Comparison of ENCODE assay signal across 25 mouse cellular contexts in the genomic region with DNA sequence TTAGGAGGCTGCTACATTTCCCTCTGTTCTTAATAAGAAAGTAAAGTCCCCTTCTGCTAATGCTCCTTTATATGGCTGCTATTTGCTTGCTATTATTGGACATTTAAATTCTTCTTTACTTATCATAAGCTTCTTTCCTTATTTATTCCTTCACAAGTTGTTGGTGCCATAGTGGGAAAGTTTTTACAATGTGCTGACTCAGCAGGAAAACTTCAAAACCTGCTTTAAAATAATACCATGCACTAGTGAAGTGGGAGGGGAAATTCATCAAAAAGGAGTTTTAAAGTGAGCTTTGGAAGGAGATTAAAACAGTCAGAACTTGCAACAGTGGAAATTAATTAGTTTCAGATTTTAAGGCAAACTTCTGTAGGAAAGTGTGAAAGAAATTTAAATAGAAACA. TPM values are rescaled to one million over a fixed set of nuclear protein-coding genes. Genes with fewer than 3 reads are reported as not detected.
DNase-seq lines count a peak whose midpoint lies in the region; ATAC-seq and TF ChIP-seq lines count a peak whose summit lies in the region.
"Had no signal": no experiment of that assay in that cellular context is flagged by ENCODE, and none has a peak within 500 bp of the region (broad histone marks: within the 10 kb centered on the region; RNA-seq: fewer than 3 reads in every experiment).

No protein-coding gene starts in this region.

- no peak overlapping the region for H3K4me2 ChIP-seq in CH12.LX (ENCODE audit: insufficient read depth, low read depth, poor library complexity, severe bottlenecking)

- H3K4me1 ChIP-seq in CH12.LX (ENCODE audit: control insufficient read depth in 1 of 2, insufficient read depth in 2 of 2) (no peaks in the 10 kb centered on the region), ES-E14 (ENCODE audit: control insufficient read depth in 2 of 2, insufficient read depth in 2 of 2, low read length in 2 of 2, poor library complexity in 1 of 2) (no peaks in the 10 kb centered on the region), MEL (ENCODE audit: control insufficient read depth in 1 of 2, insufficient read depth in 2 of 2, low read length in 2 of 2) (no peaks in the 10 kb centered on the region)

- H3K36me3 ChIP-seq in CH12.LX (replicated peaks in 1 of 2; ENCODE audit: control insufficient read depth in 1 of 2, insufficient read depth in 1 of 2, low read length in 1 of 2) (no peaks in the 10 kb centered on the region), ES-E14 (ENCODE audit: control insufficient read depth, insufficient read depth, low read length, poor library complexity, severe bottlenecking) (no peaks in the 10 kb centered on the region), MEL (ENCODE audit: control insufficient read depth in 1 of 2, insufficient read depth in 2 of 2, low read length in 2 of 2) (no peaks in the 10 kb centered on the region)
- H3K36me3 ChIP-seq: G1E had no signal

- no peaks in the 10 kb centered on the region for H3K79me2 ChIP-seq in CH12.LX (replicated peaks; ENCODE audit: control insufficient read depth, extremely low read depth, insufficient read depth, poor library complexity, severe bottlenecking)
- H3K79me2 ChIP-seq in MEL (ENCODE audit: control insufficient read depth, insufficient read depth, low read length, poor library complexity) = no peaks in the 10 kb centered on the region

- TF ChIP-seq RAD21 in CH12.LX (IDR thresholded peaks at IDR 0.05; ENCODE audit: low read depth, low read length) = no peak
- TF ChIP-seq RAD21 in MEL (IDR thresholded peaks at IDR 0.05; ENCODE audit: low read depth, low read length) = no peak

- no peak overlapping the region for H3K4me3 ChIP-seq in CH12.LX (replicated peaks in 1 of 3; ENCODE audit: low read depth in 2 of 3, low read length in 2 of 3, poor library complexity in 1 of 3)
- no peak overlapping the region for H3K4me3 ChIP-seq in ES-E14 (ENCODE audit: insufficient read depth in 1 of 2, low read depth in 1 of 2, low read length in 2 of 2, poor library complexity in 1 of 2, severe bottlenecking in 1 of 2)
- no peak overlapping the region for H3K4me3 ChIP-seq in MEL (ENCODE audit: control insufficient read depth in 1 of 2, insufficient read depth in 1 of 2, low read depth in 2 of 2, low read length in 2 of 2)

- dilution Hi-C loops in CH12.LX (cut with MboI; ENCODE audit: extremely low pct_ligation_motif_present, extremely low pct_unique_long_range_greater_than_20kb, low sequenced_read_pairs) = no loop called here

- H3K27me3 ChIP-seq in CH12.LX (replicated peaks) (no peaks in the 10 kb centered on the region), MEL (ENCODE audit: control insufficient read depth in 1 of 2, insufficient read depth in 2 of 2, low read length in 2 of 2) (no peaks in the 10 kb centered on the region)

- ATAC-seq in frontal cortex, adult (ENCODE audit: low TSS enrichment) = no peak
- ATAC-seq: activated CD4-positive, CD25-positive, alpha-beta regulatory T cell, adult 4 months; CD4-positive, CD25-positive, alpha-beta regulatory T cell, adult 4 months; Patski had no signal

- no peak for TF ChIP-seq EP300 in CH12.LX (IDR thresholded peaks at IDR 0.05; ENCODE audit: low read length)
- TF ChIP-seq EP300 in MEL (IDR thresholded peaks at IDR 0.05; ENCODE audit: low read depth in 1 of 2, low read length in 2 of 2) = no peak

- no peak for TF ChIP-seq CTCF in CH12.LX (conservative IDR thresholded peaks at IDR 0.05 in 1 of 2, IDR thresholded peaks at IDR 0.05 in 1 of 2; ENCODE audit: low read depth in 2 of 2, low read length in 2 of 2)
- no peak for TF ChIP-seq CTCF in MEL (IDR thresholded peaks at IDR 0.05 in 2 of 3, conservative IDR thresholded peaks at IDR 0.05 in 1 of 3; ENCODE audit: control insufficient read depth in 1 of 3, insufficient read depth in 1 of 3, low read depth in 2 of 3, low read length in 3 of 3, poor library complexity in 1 of 3, severe bottlenecking in 1 of 3)

- H3K9ac ChIP-seq in CH12.LX (ENCODE audit: insufficient read depth, low read depth) (no peak overlapping the region), ES-E14 (ENCODE audit: insufficient read depth, low read depth, low read length, poor library complexity, severe bottlenecking) (no peak overlapping the region), MEL (ENCODE audit: control insufficient read depth, low read depth, low read length, poor library complexity, severe bottlenecking) (no peak overlapping the region)

- in situ Hi-C loops in CH12.LX (cut with MboI; ENCODE audit: low pct_ligation_motif_present, low pct_unique_long_range_greater_than_20kb, low sequenced_read_pairs) = no loop called here
- in situ Hi-C loops in ES-E14 (cut with MboI; ENCODE audit: low sequenced_read_pairs in 2 of 2, unreplicated experiment in 2 of 2) = no loop called here

- TF ChIP-seq POLR2A in CH12.LX (IDR thresholded peaks at IDR 0.05; ENCODE audit: low read depth, low read length) = no peak
- TF ChIP-seq POLR2A in MEL (IDR thresholded peaks at IDR 0.05; ENCODE audit: control insufficient read depth in 1 of 2, insufficient read depth in 1 of 2, low read depth in 1 of 2, low read length in 2 of 2, poor library complexity in 1 of 2) = no peak

- H3K9me3 ChIP-seq in CH12.LX (replicated peaks; ENCODE audit: low read length) (peaks cover 3% of the 10 kb centered on the region), ES-E14 (ENCODE audit: control insufficient read depth, insufficient read depth, low read depth, low read length) (no peaks in the 10 kb centered on the region), MEL (replicated peaks; ENCODE audit: insufficient read depth, low read length) (no peaks in the 10 kb centered on the region)
- H3K9me3 ChIP-seq: G1E had no signal

- DNase-seq in CH12.LX (ENCODE audit: extremely low read depth) (no peak), ES-E14 (ENCODE audit: low read depth, low spot score) (no peak), MEL (ENCODE audit: low read depth, low spot score) (no peak)
- no peak for DNase-seq in layer of hippocampus, postnatal 14 days (ENCODE audit: low spot score in 2 of 2)
- no peak for DNase-seq in spleen, postnatal 10 days (ENCODE audit: low spot score in 2 of 2)
- DNase-seq: adrenal gland, adult 2 months; adrenal gland, adult 8-10 months; adrenal gland, postnatal 10 days; adrenal gland, postnatal 14 days; adrenal gland, postnatal 25 days; adrenal gland, postnatal 36 days; B cell, adult 2 months; cerebellum, adult 11 months; cerebellum, adult 11-12 months; cerebellum, adult 18-20 months; cerebellum, adult 2 months; cerebellum, adult 8-10 months; cerebellum, adult 9-10 months had no signal

- H3K27ac ChIP-seq in CH12.LX (ENCODE audit: insufficient read depth, low read depth) = no peak overlapping the region
- H3K27ac ChIP-seq in ES-E14 (ENCODE audit: insufficient read depth, low read depth, low read length, poor library complexity, severe bottlenecking) = no peak overlapping the region
- no peak overlapping the region for H3K27ac ChIP-seq in MEL (ENCODE audit: control insufficient read depth, low read depth, low read length)

TF ChIP-seq in CH12.LX, 34 proteins besides CTCF, POLR2A, EP300 and RAD21:
- TF ChIP-seq MAFK (IDR thresholded peaks at IDR 0.05; ENCODE audit: insufficient replicate concordance, low read length) (peak; percentile 91), HCFC1 (IDR thresholded peaks at IDR 0.05; ENCODE audit: low read depth, low read length) (no peak)
TF ChIP-seq in CH12.LX: peak in this region for 1.

TF ChIP-seq in ES-E14, 5 proteins besides CTCF, POLR2A, EP300 and RAD21:
- TF ChIP-seq ZNF384 (IDR thresholded peaks at IDR 0.05; ENCODE audit: low read depth, low read length) (no peak), MAFK (IDR thresholded peaks at IDR 0.05; ENCODE audit: insufficient read depth, low read depth, low read length) (peak; percentile 93)

TF ChIP-seq in MEL, 35 proteins besides CTCF, POLR2A, EP300 and RAD21:
- TF ChIP-seq MAFK (IDR thresholded peaks at IDR 0.05; ENCODE audit: borderline replicate concordance, low read depth, low read length) (peak; percentile 99), MXI1 (IDR thresholded peaks at IDR 0.05; ENCODE audit: low read depth, low read length) (no peak)

RNA-seq across cellular contexts. Expression of gene Htr2c, which starts 26.0 kb away (rescaled TPM):
- total RNA-seq in CH12.LX (2012; rRNA removed) (not detected in 2 replicates), CH12.LX (2014; rRNA removed) (not detected in 2 replicates), ES-E14 (2012; rRNA removed) (not detected in 2 replicates), MEL (2012; rRNA removed) (not detected in 2 replicates)
- polyA plus RNA-seq in CH12.LX (2012; ENCODE audit: insufficient read length, low read depth) (not detected in 2 replicates), MEL (2012; ENCODE audit: insufficient read depth in 1 of 2, insufficient read length in 2 of 2, low read depth in 1 of 2, low replicate concordance in 2 of 2, missing spikeins in 1 of 2) (not detected)
- 10 to 100 TPM; 31.1 to 41.7 TPM for total RNA-seq in layer of hippocampus, postnatal 14 days (2021)
- total RNA-seq: adrenal gland, adult 18-20 months; adrenal gland, adult 2 months; adrenal gland, postnatal 10 days; adrenal gland, postnatal 14 days; adrenal gland, postnatal 25 days; adrenal gland, postnatal 36 days had no signal
- polyA plus RNA-seq: activated CD4-positive, CD25-positive, alpha-beta regulatory T cell, adult 4 months; adrenal gland, adult 2 months; C2C12; CD4-positive, CD25-positive, alpha-beta regulatory T cell, adult 4 months; G1E; Patski had no signal

Comparison
In these comparisons a context has a peak if more than half of its experiments do, and no peak if none do; other contexts are left out.
1. RNA of gene Htr2c, which starts 26.0 kb away (total RNA-seq): 31.1 to 41.7 TPM in layer of hippocampus, postnatal 14 days; not detected in CH12.LX, not detected in ES-E14 and not detected in MEL; every median in the first group is over 10 times any median in the second.
2. Of the 35 proteins assayed by ChIP-seq in both MEL and CH12.LX: peak only in MEL: none; only in CH12.LX: none; in both: MAFK; in neither: 34.